Mouse (Mus musculus): ENCODE data around the gene Gm20696.

Gm20696 gene

DNA sequence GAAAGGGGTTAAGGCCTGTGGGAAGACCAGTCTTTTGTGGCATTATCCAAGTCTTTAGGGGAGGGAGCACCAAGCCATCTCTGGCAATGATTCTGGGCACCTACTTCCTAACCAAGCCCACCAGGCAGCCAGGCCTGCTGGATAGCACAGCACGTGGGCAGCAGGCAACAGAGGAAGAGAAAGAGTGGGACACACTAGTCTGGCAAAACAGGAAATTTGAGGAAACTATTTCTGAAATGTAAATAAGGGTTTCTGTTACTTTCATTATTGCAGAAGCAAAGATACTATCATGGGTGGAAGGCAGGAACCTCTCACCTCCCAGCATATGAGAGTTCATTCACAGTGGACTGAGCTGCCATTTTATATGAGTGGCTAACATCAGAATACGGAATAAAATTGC, 265.4 kb downstream of the Gm20696 start:
- no peak for DNase-seq (ENCODE audit: low read depth, low spot score)

GRCm38 (mm10) chr6:99395745-99396144, 270.9 kb downstream of the Gm20696 start:
- DNase-seq (ENCODE audit: low read depth, low spot score) = no peak

- no peak for DNase-seq (ENCODE audit: low read depth, low spot score)
These were observed 271.8 kb downstream of the Gm20696 start for GRCm38 (mm10) chr6:99394801-99395200.

DNA sequence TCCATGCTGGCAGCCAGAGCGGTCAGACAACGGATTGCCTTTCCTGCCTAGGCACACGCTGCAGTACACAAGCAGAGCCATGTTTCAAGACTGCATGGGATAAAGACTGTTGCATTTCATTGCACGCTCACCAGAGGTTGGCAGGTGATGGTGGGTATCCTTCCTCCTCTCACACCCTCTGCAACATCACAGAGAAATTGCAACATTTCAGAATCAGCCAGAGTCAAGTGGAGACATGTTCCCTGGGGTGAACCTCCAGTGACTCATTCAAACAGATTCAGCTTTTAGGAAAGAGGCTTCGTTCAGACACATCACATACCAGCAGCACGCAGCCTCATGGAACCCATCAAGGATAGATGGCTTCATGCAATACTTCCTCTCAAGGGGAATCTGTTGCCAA, 274.1 kb downstream of the Gm20696 start:
- DNase-seq (ENCODE audit: low read depth, low spot score) = no peak

GRCm38 (mm10) chr6:99388741-99389675, 277.6 kb downstream of the Gm20696 start:
- peak; percentile 47 for DNase-seq (ENCODE audit: low read depth, low spot score)

DNA sequence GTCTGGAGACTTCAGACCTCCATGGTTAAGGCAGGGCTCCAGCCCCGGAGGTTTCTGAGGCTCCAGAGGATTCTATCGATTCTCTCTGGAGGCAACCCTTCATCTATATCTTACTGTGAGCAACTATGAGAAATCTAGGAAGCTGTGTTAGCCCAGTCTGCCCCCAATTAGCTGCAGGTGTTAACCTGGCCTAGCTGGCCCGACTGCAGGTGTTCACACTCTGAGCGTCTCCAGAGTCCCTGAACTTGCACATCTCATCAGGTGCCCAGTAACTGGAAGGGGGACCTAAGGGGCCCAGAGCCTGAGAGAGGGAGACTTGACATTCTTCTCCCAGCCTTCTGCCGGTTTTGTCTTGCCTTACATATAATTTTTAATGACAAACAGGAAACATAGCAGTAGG, 278.6 kb downstream of the Gm20696 start:
- no peak for DNase-seq (ENCODE audit: low read depth, low spot score)

- no peak for DNase-seq (ENCODE audit: low read depth, low spot score)
These were observed 281.5 kb downstream of the Gm20696 start for GRCm38 (mm10) chr6:99385059-99385604.

- no peak for DNase-seq (ENCODE audit: low read depth, low spot score)
These were observed 282.6 kb downstream of the Gm20696 start for GRCm38 (mm10) chr6:99383846-99384472.

DNA sequence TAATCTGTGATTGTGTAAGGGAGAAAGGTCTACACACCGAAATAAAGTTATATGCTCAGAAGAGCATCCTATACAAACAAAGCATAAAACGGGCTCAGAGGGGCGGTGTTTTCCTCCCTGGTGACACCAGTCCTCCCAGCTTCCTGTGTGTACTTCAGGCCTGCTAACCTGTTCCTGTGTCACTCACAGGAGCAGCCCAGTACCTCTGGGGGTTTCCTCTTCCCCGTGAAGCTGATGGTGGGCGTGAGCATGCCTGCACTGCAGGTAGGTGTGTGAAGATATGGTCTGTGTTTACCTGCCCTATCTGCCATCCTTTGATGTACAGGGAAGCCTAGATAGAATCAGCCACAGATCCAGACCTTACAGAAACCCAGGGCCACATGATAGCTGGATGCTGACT, 286.5 kb downstream of the Gm20696 start:
- DNase-seq (ENCODE audit: low read depth, low spot score) = no peak

GRCm38 (mm10) chr6:99378997-99379710, 287.4 kb downstream of the Gm20696 start:
- no peak for DNase-seq (ENCODE audit: low read depth, low spot score)

DNA sequence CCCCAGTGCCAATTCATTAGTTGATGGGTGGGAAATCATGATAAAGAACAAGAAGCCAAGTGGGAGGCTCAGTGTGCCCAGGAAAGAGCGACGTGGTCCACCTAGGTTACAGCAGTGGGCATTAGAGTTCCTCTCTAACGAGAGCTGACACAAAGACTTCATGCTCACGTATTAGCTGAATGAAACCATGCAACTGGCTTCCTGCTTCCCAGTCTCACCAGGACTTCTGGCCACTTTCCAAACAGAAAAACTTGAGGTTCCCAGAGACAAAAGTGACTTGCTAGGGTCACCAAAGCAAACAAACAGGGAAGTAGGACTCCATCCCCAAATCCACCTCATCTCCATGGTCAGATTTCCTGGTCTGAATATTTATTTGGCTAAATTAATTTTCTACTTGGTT, 288.9 kb downstream of the Gm20696 start:
- no peak for DNase-seq (ENCODE audit: low read depth, low spot score)

GRCm38 (mm10) chr6:99377131-99377530, 289.5 kb downstream of the Gm20696 start:
- no peak for DNase-seq (ENCODE audit: low read depth, low spot score)

DNA sequence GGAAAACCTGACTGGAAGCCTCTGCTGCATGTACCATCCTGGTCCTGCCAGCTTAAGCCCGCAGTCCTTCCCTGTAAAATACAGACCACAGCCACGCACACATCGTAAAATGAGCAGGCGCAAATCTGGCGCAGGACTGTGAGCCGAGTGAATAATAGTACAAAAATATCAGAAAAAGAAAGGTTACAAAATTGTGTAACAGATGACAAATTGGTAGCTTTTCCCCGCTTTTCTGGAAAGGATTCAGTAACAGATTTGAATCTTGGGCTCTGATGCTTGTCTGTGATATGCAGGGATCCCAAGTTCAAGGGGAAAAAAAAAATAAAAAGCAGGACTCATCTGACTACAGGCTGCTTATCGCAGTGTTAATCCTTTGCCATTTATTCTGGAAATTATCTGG, 289.9 kb downstream of the Gm20696 start:
- no peak for DNase-seq (ENCODE audit: low read depth, low spot score)

GRCm38 (mm10) chr6:99375865-99376264, 290.7 kb downstream of the Gm20696 start:
- no peak for DNase-seq (ENCODE audit: low read depth, low spot score)

GRCm38 (mm10) chr6:99375376-99375775, 291.2 kb downstream of the Gm20696 start:
- no peak for DNase-seq (ENCODE audit: low read depth, low spot score)

DNA sequence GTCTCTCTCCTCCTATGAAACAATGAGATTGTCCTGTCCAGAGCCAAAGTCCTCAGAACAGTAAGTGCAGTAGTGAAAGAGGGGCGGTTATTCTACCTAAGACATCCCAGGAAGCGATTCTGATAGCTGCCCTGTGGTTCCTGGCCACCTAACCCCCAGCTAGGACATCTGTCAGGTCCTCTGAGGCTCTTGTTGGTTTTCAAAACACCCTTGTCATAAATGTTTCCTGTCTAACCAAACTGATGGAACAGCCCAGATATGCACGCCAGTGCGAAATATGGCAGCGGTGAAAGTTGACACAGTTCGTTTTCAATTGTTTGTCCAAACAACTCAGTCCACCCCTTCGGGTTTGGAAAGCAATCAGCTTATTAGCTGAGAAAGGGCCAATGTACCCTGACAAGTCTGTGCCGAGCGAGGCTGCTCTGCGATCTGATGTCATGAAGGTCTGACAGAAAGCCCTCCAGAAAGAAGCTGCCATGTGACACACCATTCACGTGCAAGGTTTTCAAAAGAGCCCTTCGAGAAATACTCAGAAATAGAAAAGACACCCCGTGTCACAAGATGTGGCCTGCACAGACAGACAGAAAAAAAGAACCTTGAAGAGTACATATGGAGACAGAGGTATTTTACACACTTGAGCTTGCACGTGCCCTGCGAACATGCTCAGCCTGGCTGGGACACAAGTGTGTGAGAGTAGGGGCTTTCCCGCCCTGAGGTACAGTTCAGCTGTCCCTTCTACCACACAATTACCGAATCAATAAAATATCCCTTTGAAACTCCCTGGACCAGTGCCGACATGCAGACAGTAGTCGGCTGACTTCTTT, 291.9 kb downstream of the Gm20696 start:
- no peak for DNase-seq (ENCODE audit: low read depth, low spot score)

DNA sequence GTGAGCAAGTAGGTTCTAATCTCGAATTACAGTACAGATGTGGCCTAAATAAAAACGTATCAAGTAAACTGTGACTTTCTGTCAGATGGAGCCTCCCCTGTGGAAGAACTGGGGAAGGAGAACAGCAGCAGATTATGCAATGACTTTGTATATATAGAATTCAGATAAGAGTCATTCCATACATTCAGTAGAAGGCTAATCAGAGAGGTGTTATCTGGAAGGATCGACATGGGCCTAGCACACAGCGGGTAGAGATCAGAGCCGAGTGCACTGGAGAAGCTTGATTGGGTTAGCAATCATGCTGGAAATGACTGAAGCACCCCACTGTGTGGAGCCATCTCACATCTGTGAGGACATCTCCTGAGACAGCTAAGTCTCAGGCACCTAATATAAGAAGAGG, 294.2 kb downstream of the Gm20696 start:
- no peak for DNase-seq (ENCODE audit: low read depth, low spot score)

- DNase-seq (ENCODE audit: low read depth, low spot score) = no peak
These were observed 294.6 kb downstream of the Gm20696 start for GRCm38 (mm10) chr6:99372016-99372415.

- no peak for DNase-seq (ENCODE audit: low read depth, low spot score)
These were observed 296.7 kb downstream of the Gm20696 start for GRCm38 (mm10) chr6:99369931-99370330.

- DNase-seq (ENCODE audit: low read depth, low spot score) = no peak
These were observed 297.4 kb downstream of the Gm20696 start for GRCm38 (mm10) chr6:99369156-99369555.

DNA sequence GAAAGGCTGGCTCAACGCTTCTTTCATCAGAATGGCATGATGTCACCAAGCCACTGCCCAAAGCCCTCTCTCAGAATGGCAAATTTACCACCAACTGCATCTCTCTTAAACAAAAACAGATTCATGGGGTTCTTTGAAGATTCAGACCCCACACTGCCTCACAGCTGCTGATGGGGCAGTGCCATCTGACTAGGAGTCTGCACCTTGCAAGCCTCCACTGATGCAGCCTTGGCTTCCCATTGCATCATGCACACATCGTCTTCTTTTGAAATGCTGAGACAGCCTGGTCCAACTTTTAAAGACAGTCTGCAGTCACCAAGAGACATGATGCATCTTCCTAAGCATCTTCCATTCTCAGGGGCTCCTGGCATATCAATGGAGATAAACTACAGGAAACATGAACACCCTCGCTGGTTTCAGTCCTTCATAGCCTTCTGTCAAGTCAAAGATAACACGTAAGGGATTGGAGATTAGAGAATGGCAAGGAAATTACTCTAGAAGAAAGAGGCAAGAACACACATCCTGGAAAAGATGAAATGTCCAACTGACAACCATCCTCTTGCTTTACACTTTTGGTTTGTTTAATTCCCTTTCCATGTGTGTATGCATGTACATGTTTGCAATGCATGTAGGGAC, 298.4 kb downstream of the Gm20696 start:
- DNase-seq (ENCODE audit: low read depth, low spot score) = no peak
